Mouse (Mus musculus): ENCODE measurements around the gene Rec8.

The Rec8 gene

DNA sequence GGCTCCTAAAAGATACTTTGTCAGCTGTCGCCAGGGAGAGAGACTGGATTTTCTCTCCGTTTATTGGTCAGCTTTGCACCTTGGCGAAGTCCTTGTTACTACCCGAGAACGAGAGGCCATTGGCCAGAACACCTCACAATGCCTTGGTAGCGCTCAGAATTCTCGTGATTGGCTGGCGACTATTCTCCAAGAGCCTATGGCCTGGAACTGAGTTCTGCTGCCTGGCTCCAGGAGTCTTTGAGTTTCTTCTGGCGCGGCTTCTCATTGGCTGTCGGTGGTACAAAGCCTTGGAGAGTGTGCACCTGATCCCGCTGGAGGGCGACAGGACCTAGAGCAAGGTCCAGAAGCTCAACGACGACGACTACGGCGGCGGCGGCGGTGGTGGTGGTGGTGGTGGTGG lies at the start of gene Rec8:
Gene Rec8, plus strand, starts transcription at position 216 of the 400 bp plus-strand sequence.
- DNase-seq (ENCODE audit: low spot score) = no peak

DNA sequence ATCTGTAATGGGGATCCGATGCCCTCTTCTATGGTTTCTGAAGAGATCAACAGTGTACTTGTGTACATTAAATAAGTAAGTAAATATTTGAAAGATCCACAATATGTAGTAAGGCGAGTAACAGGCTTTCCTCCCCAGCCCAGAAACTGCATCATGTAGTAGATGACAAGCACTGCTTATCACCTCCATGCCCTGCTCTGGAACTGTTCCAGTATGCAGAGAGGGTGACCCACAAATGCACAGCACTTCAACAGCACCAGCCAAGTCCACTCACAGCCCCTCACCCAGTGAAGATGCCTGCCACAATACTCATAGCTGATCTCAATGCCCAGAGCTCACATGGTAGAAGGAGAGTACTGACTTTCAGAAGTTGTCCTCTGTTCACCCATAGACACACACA lies 47.2 kb upstream of the Rec8 start:
- DNase-seq (ENCODE audit: low spot score) = no peak

DNA sequence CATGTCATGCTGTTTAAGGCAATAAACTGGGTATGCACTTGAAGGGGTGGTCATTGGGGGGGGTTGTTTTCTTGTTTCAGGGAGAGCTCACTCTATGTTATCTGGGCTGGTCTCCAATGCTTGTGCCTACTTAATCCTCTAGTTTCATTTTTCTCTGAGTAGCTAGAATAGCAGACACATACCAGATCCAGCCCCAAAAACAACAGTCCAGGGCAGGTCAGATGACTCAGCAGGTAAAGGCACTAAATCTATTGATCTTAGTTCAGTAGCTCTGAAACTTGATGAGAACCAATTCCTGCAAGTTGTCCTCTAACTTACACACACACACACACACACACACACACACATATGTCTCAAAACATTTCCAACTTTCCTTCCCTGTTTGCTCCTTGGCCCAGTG lies 46.1 kb upstream of the Rec8 start:
- no peak for DNase-seq (ENCODE audit: low spot score)

GRCm38 (mm10) chr14:55575302-55575701 lies 42.5 kb upstream of the Rec8 start, which contains the start of gene Fitm1:
Gene Fitm1, plus strand, starts transcription at chr14:55575617.
- DNase-seq (ENCODE audit: low spot score) = no peak

GRCm38 (mm10) chr14:55575711-55576110 lies 42.1 kb upstream of the Rec8 start:
- no peak for DNase-seq (ENCODE audit: low spot score)

GRCm38 (mm10) chr14:55576376-55576775 lies 41.5 kb upstream of the Rec8 start:
- no peak for DNase-seq (ENCODE audit: low spot score)

GRCm38 (mm10) chr14:55577871-55578667 lies 39.8 kb upstream of the Rec8 start, which contains the start of gene Psme1:
Gene Psme1, plus strand, starts transcription at chr14:55578123.
- peak; percentile 30 for DNase-seq (ENCODE audit: low spot score)

DNA sequence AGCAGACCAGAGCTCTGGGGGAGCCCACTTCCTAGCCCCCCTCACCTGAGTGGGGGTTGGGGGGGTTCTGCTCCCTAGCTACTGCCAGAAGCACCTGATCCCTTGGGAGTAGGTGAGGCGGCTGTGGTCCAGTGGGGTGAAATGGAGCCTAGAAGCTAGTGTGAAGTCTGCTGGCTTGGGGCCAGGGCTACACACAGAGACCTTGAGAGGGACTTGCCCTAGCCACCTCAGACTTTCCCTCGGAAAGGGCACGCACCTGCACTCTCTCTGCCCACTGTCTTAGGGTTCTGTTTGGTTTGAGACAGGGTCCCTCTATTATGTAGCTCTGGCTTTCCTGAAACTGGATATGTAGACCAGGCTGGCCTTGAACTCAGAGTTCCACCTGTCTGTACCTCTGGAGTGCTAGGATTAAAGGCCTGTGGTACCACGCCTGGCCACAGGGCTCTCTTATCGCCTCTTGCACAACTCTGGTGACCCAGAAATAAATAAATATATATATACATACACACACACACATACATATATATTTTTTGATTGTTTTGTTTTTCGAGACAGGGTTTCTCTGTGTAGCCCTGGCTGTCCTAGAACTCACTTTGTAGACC lies 39.1 kb upstream of the Rec8 start:
- DNase-seq (ENCODE audit: low spot score) = no peak

GRCm38 (mm10) chr14:55579511-55580496 lies 38.0 kb upstream of the Rec8 start:
- DNase-seq (ENCODE audit: low spot score) = no peak

- DNase-seq (ENCODE audit: low spot score) = no peak
Measured at GRCm38 (mm10) chr14:55580731-55581130, 37.1 kb upstream of the Rec8 start.

DNA sequence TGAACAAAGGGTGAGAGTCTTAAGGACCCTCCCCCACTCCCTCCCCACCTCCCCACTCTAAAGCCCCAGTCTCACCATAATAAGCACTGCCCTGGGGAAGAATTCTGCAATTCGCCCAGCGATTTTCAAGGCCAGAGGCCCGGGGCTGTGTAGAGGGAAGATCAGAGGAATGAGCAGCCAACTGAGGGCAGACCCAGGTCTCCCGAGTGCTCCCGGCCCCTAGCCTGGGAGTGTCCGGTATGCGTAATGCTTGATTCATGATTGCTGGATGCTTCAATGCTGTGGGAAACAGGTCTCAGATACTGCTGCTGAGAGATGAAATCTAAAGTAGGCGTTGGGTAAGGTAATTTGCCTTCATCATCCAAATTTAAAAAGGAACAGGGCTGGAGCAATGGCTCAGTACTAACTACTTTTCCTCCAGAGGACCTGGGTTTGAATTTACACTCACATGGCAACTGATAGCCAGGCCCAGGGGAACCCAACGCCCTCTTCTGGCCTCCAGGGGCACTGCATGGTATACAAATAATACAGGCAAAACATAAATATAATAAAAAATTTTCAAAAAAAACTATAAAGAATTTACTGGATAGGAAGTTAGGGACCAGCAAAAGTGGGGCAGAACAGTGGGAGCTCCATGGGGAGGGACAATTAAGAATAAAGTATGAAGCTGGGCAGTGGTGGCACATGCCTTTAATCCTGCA lies 35.7 kb upstream of the Rec8 start:
- DNase-seq (ENCODE audit: low spot score) = no peak

DNA sequence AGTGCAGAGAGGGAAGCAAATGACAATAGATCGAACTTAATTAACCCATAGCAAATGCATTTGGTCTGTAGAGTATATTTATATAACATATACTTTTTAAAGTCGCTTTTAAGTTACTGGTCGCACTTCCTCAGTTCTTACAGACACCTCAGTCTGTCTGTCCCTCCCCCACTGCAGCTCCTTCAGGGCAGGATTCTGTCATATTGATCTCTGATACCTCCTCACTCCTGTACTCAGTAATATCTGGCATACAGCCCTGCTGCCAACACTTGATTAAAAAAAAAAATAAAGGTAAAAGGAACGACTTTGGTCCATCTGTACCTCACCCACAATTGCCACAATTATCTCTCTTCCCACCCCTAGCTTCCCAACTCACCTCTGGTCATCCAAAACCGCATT lies 33.5 kb upstream of the Rec8 start:
- no peak for DNase-seq (ENCODE audit: low spot score)

DNA sequence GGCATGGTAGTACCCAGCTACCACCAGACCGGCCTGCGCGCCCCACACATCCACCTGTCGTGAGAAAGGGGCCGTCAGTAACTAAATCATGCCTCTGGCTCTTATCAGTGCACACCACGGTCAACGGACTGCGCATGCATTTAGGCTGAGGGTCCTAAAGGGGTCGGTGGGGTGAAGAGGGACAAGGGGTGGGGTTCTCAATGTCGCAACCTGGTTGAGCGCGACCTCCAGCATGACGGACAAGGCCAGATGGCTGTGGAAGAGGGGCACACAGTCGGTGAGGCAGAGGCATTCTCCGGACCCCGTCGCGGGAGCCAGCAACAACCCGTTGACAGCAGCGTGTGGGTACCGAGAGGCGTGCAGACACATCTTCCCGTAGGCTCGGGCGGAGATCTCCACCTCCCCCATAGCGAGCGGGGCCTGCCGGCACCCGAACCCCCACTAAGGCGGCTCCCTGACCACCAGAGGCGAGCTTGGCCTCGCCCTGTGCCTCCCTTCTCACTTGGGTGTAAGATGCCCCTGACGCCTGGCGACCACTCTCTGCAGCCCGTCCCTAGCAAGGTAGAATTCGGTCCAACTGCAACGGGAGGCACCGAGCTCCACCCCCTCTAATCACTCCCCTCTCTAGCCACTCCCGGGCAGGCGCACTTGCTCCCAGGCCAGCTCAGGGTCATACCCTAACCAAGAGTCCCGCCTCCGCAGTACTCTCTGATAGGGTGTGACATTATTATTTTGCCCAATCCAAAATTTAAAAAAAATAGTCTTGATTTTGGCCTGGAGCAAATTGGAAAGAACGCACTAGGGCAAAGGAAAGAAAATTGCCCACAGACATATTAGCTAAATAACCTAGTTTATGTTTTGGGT lies 32.9 kb upstream of the Rec8 start, which contains the start of gene Emc9:
Gene Emc9, minus strand, starts transcription at position 601 of the 864 bp plus-strand sequence.
- DNase-seq (ENCODE audit: low spot score) = no peak

- DNase-seq (ENCODE audit: low spot score) = no peak
Measured at GRCm38 (mm10) chr14:55585566-55585960, 32.3 kb upstream of the Rec8 start.

DNA sequence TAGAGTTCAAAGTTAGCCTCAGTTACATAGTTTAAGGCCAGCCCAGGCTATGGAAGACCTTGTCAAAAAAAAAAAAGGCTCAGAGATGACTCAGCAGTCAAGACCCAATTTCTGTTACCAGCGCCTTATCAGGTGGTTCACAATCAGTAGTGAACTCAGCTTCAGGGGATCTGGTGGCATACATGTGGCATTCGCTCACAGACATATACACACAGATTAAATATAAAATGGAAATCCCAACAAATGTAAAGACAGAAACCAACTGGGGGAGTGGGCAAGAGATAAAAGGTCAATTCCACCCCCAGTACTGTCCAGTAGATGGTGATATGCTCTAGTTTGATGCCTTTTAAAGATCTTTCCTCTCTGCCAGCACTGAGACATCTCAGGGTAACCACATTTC lies 31.7 kb upstream of the Rec8 start:
- DNase-seq (ENCODE audit: low spot score) = no peak

DNA sequence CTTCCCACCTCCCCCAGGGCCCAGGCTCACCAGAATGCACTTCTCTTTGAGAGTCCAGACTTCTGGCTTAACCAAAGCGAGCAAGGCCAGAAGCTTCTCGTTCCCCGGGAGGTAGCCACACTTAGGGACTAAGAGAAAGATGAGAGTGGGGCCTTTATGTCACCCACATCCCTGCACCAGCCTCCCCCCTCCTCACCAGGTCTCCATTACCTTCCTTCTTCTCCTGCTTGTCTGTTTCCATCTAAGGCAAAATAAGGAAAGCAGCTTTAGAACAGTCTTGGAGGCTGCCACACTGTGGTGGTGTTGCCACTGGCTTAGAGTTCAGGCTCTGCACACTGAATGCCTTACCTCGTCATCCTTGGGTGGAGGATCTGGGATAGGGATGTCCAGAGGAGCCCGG lies 28.6 kb upstream of the Rec8 start:
- DNase-seq (ENCODE audit: low spot score) = no peak

GRCm38 (mm10) chr14:55589771-55590448 lies 27.9 kb upstream of the Rec8 start:
- no peak for DNase-seq (ENCODE audit: low spot score)

- peak; percentile 76 for DNase-seq (ENCODE audit: low spot score)
Measured at GRCm38 (mm10) chr14:55590748-55591330, 27.0 kb upstream of the Rec8 start, which contains the start of gene Psme2. Gene Psme2, minus strand, starts transcription at chr14:55591113.

DNA sequence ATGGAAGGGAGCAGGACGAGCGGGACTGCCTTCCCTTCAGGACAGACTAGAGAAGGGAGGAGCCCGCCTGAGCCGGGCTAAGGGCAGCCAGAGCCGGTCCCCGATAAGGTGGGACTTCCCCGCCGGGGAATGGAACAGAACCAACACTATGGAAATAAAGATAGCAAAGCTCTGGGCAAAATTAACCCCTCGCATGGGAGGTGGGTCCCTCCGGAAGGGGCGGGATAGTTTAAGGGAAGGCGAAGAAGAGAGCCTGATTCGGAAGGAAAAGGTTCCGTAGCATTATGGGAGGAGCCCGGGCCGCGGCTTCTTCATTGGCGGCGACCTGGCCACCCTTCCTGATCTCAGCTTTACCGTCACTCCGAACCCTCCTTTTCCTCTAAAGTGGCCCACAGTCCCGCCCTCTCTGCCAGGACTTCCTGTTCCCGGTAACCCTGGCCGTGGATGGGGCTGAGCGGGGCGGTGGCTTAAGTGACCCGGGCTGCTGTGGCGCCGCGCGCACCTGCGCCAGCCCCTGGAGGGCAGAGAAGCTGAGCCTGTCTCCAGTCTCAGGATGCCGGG lies 26.4 kb upstream of the Rec8 start, which contains the start of gene Rnf31:
Gene Rnf31, plus strand, starts transcription at position 378 of the 561 bp plus-strand sequence.
- DNase-seq (ENCODE audit: low spot score) = peak; percentile 69

Measured in urinary bladder, postnatal 10 days (tissue).